Mouse (Mus musculus) macrophage (primary cell): Measurements from ENCODE around the gene Arfgap2. TPM values are rescaled to one million over a fixed set of nuclear protein-coding genes. Genes with fewer than 3 reads are reported as not detected.

ENCODE experiments used
- H3K27ac ChIP-seq: fragments of 350-480 bp; formaldehyde crosslinking; 2 replicates; pipeline ENCODE4 v1.9.0; 2021
- H3K36me3 ChIP-seq: fragments of 350-480 bp; formaldehyde crosslinking; 2 replicates; pipeline ENCODE4 v1.9.0; 2021; ENCODE audit errors: inconsistent target
- H3K4me3 ChIP-seq: fragments of 350-480 bp; formaldehyde crosslinking; 2 replicates; pipeline ENCODE4 v1.9.0; 2021; ENCODE audit errors: inconsistent target
- H3K79me2 ChIP-seq: fragments of 350-480 bp; formaldehyde crosslinking; 2 replicates; pipeline ENCODE4 v1.9.0; 2021; ENCODE audit errors: inconsistent target
- WGBS: methylation state at CpG from one replicate; pipeline ENCODE4 v1.1.7; 2026; ENCODE audit warnings: inconsistent platforms; ENCODE audit not compliant: missing documents; 5-methylcytosine and 5-hydroxymethylcytosine counted together
- polyA plus RNA-seq: library from polyadenylated mRNA; stranded (reverse); fragments of 250-400 nt; gene quantifications from 3 replicates; pipeline ENCODE4 v1.2.4, GENCODE M21; 2018; ENCODE audit warnings: inconsistent platforms

Arfgap2 gene
- polyA plus RNA-seq, 1 experiment from 2014 or later, result 43.0 TPM

- Histone ChIP-seq H3K27ac (no peak overlapping the region), H3K36me3 (no peaks in the 10 kb centered on the region), H3K4me3 (no peak overlapping the region), H3K79me2 (no peaks in the 10 kb centered on the region)
- WGBS, result 67% methylated on average over 8 of the region's 8 CpGs
Observed at GRCm38 (mm10) chr2:91254725-91255380, 9.9 kb upstream of the Arfgap2 start.

- H3K27ac ChIP-seq, result no peak within 1 kb of the TSS
- peak within 1 kb of the TSS; percentile 25 for H3K4me3 ChIP-seq
- no peaks in the 10 kb centered on the region for H3K79me2 ChIP-seq
- WGBS, result 9% methylated on average over 27 of the region's 27 CpGs
- H3K36me3 ChIP-seq, result no peaks in the 10 kb centered on the region
Observed at GRCm38 (mm10) chr2:91255661-91256150, 9.1 kb upstream of the Arfgap2 start, which contains the start of gene Pacsin3. TSS of gene Pacsin3 (plus strand) at chr2:91255954.

GRCm38 (mm10) chr2:91256256-91257125 lies 8.3 kb upstream of the Arfgap2 start:
- WGBS, result 2% methylated on average over 50 of the region's 52 CpGs
- Histone ChIP-seq H3K79me2 (no peaks in the 10 kb centered on the region), H3K36me3 (no peaks in the 10 kb centered on the region), H3K27ac (no peak overlapping the region), H3K4me3 (peak overlapping the region; percentile 25)

- Histone ChIP-seq H3K27ac (no peak overlapping the region), H3K36me3 (no peaks in the 10 kb centered on the region), H3K4me3 (peak overlapping the region; percentile 25), H3K79me2 (no peaks in the 10 kb centered on the region)
- 14% methylated on average over 22 of the region's 22 CpGs for WGBS
Observed at GRCm38 (mm10) chr2:91257126-91257980, 7.4 kb upstream of the Arfgap2 start.

DNA sequence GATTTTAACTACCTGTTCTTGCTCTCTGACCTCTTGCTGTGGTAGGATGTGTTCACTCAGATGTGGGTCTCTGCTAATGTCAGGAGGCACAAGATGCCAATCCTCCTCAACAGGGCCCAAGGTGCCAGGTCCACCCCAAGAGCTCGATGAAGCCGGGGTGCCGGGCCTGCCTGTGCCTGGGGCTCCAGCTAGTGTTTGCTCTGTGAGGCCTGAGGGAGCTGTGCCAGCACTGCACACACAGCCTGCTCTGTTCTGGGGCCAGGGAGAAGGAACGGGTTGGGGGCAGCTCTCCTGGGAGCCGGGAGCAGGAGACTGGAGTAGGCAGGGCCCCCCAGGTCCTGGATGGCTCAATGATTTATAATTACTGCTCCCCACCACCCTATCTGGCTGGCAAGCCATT lies 6.7 kb upstream of the Arfgap2 start:
- no peaks in the 10 kb centered on the region for H3K36me3 ChIP-seq
- H3K79me2 ChIP-seq, result no peaks in the 10 kb centered on the region
- WGBS, result 81% methylated on average over 5 of the region's 5 CpGs
- no peak overlapping the region for H3K27ac ChIP-seq
- H3K4me3 ChIP-seq, result no peak overlapping the region

GRCm38 (mm10) chr2:91258830-91259229 lies 5.9 kb upstream of the Arfgap2 start:
- Histone ChIP-seq H3K27ac (no peak overlapping the region), H3K36me3 (no peaks in the 10 kb centered on the region), H3K79me2 (no peaks in the 10 kb centered on the region), H3K4me3 (no peak overlapping the region)
- 56% methylated on average over 1 of the region's 1 CpGs for WGBS

GRCm38 (mm10) chr2:91259493-91259892 lies 5.3 kb upstream of the Arfgap2 start:
- Histone ChIP-seq H3K4me3 (no peak overlapping the region), H3K27ac (no peak overlapping the region), H3K79me2 (no peaks in the 10 kb centered on the region), H3K36me3 (no peaks in the 10 kb centered on the region)
- 100% methylated on average over 1 of the region's 1 CpGs for WGBS

GRCm38 (mm10) chr2:91263692-91264660 lies 798 bp upstream of the Arfgap2 start:
- H3K4me3 ChIP-seq, result peak overlapping the region; percentile 32
- peak overlapping the region; percentile 64 for H3K27ac ChIP-seq
- 94% methylated on average over 17 of the region's 17 CpGs for WGBS
- peaks cover 21% of the 10 kb centered on the region; the same call in 1 of the 2 replicates for H3K36me3 ChIP-seq
- peaks cover 35% of the 10 kb centered on the region for H3K79me2 ChIP-seq

- Histone ChIP-seq H3K79me2 (peaks cover 61% of the 10 kb centered on the region), H3K36me3 (peaks cover 57% of the 10 kb centered on the region; the same call in 1 of the 2 replicates), H3K4me3 (no peak overlapping the region), H3K27ac (no peak overlapping the region)
- 100% methylated on average over 3 of the region's 3 CpGs for WGBS
Observed at GRCm38 (mm10) chr2:91268042-91268441, 3.3 kb downstream of the Arfgap2 start.

DNA sequence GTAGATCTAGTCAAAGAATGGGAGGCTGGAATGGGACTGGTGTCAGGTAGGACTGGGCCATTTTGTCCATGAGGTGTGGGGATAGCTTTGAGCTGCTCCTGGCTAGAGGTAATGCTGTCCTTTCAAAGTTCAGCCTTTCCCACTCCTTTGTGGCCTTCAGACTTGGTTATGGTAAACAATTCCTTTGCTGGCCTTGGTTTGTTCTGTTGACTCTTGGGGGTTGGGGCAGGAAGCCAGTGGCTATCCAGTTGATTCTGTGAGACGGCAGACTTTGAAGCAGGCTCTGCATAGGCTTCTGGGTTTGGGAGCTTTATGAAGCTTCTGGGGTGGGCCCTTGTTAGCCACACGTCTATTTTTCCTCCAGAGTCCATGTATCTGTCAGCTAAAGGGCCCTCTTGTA lies 3.9 kb downstream of the Arfgap2 start:
- H3K79me2 ChIP-seq, result peaks cover 61% of the 10 kb centered on the region
- H3K27ac ChIP-seq, result no peak overlapping the region
- no peak overlapping the region for H3K4me3 ChIP-seq
- peaks cover 64% of the 10 kb centered on the region; the same call in 1 of the 2 replicates for H3K36me3 ChIP-seq
- 97% methylated on average over 2 of the region's 2 CpGs for WGBS

GRCm38 (mm10) chr2:91269687-91270133 lies 4.9 kb downstream of the Arfgap2 start:
- Histone ChIP-seq H3K27ac (no peak overlapping the region), H3K79me2 (peaks cover 61% of the 10 kb centered on the region)
- 90% methylated on average over 8 of the region's 8 CpGs for WGBS

GRCm38 (mm10) chr2:91278749-91279371 lies 14.1 kb downstream of the Arfgap2 start:
- peaks cover 35% of the 10 kb centered on the region for H3K36me3 ChIP-seq
- no peak overlapping the region for H3K27ac ChIP-seq
- no peaks in the 10 kb centered on the region for H3K79me2 ChIP-seq
- no peak overlapping the region for H3K4me3 ChIP-seq
- 78% methylated on average over 10 of the region's 10 CpGs for WGBS

More at GRCm38 (mm10) chr2:91269687-91270133, 4.9 kb downstream of the Arfgap2 start:
- H3K4me3 ChIP-seq, result no peak overlapping the region
- H3K36me3 ChIP-seq, result peaks cover 74% of the 10 kb centered on the region

DNA sequence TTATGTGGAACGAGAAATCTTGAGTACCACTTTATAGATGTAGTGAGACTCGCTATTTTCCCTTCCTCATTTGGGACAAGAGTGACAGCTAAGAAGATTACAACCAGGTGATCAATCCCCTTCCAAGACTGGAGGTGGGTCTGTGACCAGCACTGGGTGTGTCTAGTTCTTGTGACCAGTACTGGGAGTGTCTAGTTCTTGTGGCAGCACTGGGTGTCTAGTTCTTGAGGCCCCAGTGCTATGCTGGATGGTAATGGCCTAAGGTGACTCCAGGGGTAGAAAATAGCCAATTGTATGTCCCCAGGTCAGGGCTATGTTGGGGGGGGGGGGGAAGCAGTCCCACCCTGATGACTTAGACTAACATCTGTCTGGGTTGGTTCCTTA lies 14.6 kb downstream of the Arfgap2 start:
- Histone ChIP-seq H3K79me2 (no peaks in the 10 kb centered on the region), H3K27ac (no peak overlapping the region), H3K4me3 (no peak overlapping the region), H3K36me3 (peaks cover 30% of the 10 kb centered on the region)
- 70% methylated on average over 2 of the region's 2 CpGs for WGBS
